Mouse (Mus musculus): Measurements from ENCODE around the gene Erich3. TPM values are rescaled to one million over a fixed set of nuclear protein-coding genes. Genes with fewer than 3 reads are reported as not detected.

The Erich3 gene
- polyA plus RNA-seq, 1 experiment from 2014 or later = 1.7 TPM

DNA sequence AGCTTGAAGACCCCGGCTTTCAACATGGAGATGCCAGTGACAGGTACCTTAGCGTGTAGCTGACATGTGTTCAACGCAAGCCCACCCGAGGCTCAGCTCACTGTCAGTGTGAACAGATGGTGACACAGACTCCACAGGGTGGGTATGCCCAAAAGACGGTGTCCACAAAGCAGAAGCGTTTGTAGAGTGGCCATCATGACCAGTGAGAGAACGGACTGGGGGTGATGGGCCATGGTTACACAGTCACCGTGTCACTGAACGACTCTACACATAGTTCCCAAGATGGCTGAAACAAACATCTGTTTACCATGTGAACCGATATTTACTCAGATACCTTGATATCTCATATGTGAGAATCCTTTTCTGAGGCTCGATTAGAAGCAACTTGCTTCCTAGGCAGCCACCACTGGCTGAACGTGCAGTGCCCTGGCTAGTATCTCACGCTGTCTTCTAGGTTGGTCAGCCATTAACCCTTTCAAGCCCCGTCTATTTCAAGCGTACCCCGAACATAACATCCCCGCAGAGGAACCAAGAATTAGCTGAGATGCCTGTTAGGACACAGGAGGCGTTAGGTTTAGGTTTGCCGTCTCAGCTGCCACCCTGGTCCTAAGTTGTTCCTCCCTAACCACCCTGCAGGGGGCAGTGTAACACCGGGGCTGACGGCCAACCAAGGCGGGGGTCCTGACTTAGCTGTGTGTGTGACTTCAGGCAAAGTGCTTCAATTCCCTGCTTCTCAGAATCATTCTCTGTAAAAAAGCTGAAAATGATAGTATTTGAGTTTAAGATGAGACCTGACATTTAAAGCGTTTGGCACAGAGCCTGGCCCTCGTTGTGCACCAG, 10.9 kb upstream of the Erich3 start:
- H3K27me3 ChIP-seq = no peaks in the 10 kb centered on the region
- ATAC-seq (ENCODE audit: low FRiP score, low read depth) = peak; percentile 69
- H3K4me3 ChIP-seq = no peak overlapping the region
- H3K9ac ChIP-seq (replicated peaks) = no peak overlapping the region
- H3K4me1 ChIP-seq = peaks cover 7% of the 10 kb centered on the region; the same call in 1 of the 2 replicates
- H3K9me3 ChIP-seq = no peaks in the 10 kb centered on the region
- 46% methylated on average over 24 of the region's 24 CpGs for WGBS
- H3K27ac ChIP-seq (replicated peaks) = no peak overlapping the region
- H3K4me2 ChIP-seq (replicated peaks) = no peak overlapping the region
- H3K36me3 ChIP-seq = no peaks in the 10 kb centered on the region

DNA sequence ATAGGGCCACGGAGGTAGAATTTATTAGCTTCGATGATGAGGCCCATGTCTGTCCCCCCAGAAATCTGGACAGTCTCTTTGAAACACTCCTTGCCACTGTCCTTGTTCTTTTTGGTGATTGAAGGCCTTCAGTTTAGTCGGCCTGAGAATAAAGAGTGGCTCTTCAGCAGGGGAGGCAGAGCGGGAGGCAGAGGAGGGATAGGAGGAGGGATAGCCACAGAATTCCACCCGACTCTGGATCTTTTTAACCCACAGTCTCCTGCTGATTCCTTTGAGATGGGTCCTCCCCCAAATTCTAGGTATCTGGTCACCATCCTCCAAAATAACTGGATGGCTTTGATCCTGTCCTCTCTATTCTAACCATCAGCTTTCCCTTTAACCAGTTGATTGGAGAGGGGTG, 10.2 kb upstream of the Erich3 start:
- no peaks in the 10 kb centered on the region for H3K9me3 ChIP-seq
- 0 out of 2 replicates have a peak, but pooled peaks have one; percentile 4 for ATAC-seq (ENCODE audit: low FRiP score, low read depth)
- 53% methylated on average over 5 of the region's 5 CpGs for WGBS
- H3K27ac ChIP-seq (replicated peaks) = no peak overlapping the region
- H3K4me1 ChIP-seq = peaks cover 7% of the 10 kb centered on the region; the same call in 1 of the 2 replicates
- H3K27me3 ChIP-seq = no peaks in the 10 kb centered on the region
- no peak overlapping the region for H3K4me3 ChIP-seq
- H3K36me3 ChIP-seq = no peaks in the 10 kb centered on the region
- no peak overlapping the region for H3K9ac ChIP-seq (replicated peaks)
- no peak overlapping the region for H3K4me2 ChIP-seq (replicated peaks)

DNA sequence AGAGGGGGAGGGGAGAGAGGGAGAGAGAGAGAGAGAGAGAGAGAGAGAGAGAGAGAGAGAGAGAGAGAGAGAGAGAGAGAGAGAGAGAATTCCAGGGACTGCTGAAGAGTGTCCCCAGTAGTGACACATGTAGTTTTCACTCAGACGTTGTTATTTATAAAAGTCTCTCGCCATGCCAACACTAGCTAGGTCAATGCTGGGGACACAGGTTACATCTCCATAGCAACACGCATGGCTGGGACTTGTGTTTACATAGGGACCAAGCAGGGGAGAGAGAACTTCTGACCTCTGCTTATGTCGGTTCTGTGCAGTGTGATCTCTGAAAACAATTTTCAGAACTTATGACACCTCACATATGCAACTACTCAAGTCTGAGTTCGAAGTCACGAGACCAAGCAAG, 9.4 kb upstream of the Erich3 start:
- Histone ChIP-seq H3K4me2 (replicated peaks) (no peak overlapping the region), H3K36me3 (no peaks in the 10 kb centered on the region), H3K9ac (replicated peaks) (no peak overlapping the region), H3K4me3 (no peak overlapping the region), H3K27ac (replicated peaks) (no peak overlapping the region), H3K9me3 (no peaks in the 10 kb centered on the region), H3K4me1 (peaks cover 7% of the 10 kb centered on the region; the same call in 1 of the 2 replicates), H3K27me3 (no peaks in the 10 kb centered on the region)
- ATAC-seq (ENCODE audit: low FRiP score, low read depth) = no peak
- 70% methylated on average over 6 of the region's 6 CpGs for WGBS

- no peak overlapping the region for H3K27ac ChIP-seq (replicated peaks)
- H3K36me3 ChIP-seq = no peaks in the 10 kb centered on the region
- no peak overlapping the region for H3K4me2 ChIP-seq (replicated peaks)
- no peak overlapping the region for H3K4me3 ChIP-seq
- no peak overlapping the region for H3K9ac ChIP-seq (replicated peaks)
- H3K9me3 ChIP-seq = no peaks in the 10 kb centered on the region
- no peak for ATAC-seq (ENCODE audit: low FRiP score, low read depth)
- WGBS = 77% methylated on average over 12 of the region's 12 CpGs
- H3K27me3 ChIP-seq = no peaks in the 10 kb centered on the region
- H3K4me1 ChIP-seq = peaks cover 5% of the 10 kb centered on the region; the same call in 1 of the 2 replicates
Observed at GRCm38 (mm10) chr3:154654901-154655300, 8.8 kb upstream of the Erich3 start.

- no peak overlapping the region for H3K4me3 ChIP-seq
- no peak overlapping the region for H3K4me2 ChIP-seq (replicated peaks)
- no peak overlapping the region for H3K27ac ChIP-seq (replicated peaks)
- H3K27me3 ChIP-seq = no peaks in the 10 kb centered on the region
- no peaks in the 10 kb centered on the region for H3K9me3 ChIP-seq
- 91% methylated on average over 5 of the region's 5 CpGs for WGBS
- no peak for ATAC-seq (ENCODE audit: low FRiP score, low read depth)
- no peak overlapping the region for H3K9ac ChIP-seq (replicated peaks)
- no peaks in the 10 kb centered on the region for H3K36me3 ChIP-seq
- H3K4me1 ChIP-seq = 0 out of 2 replicates have a peak, but pooled peaks cover 3% of the 10 kb centered on the region
Observed at GRCm38 (mm10) chr3:154655711-154656110, 7.9 kb upstream of the Erich3 start.

DNA sequence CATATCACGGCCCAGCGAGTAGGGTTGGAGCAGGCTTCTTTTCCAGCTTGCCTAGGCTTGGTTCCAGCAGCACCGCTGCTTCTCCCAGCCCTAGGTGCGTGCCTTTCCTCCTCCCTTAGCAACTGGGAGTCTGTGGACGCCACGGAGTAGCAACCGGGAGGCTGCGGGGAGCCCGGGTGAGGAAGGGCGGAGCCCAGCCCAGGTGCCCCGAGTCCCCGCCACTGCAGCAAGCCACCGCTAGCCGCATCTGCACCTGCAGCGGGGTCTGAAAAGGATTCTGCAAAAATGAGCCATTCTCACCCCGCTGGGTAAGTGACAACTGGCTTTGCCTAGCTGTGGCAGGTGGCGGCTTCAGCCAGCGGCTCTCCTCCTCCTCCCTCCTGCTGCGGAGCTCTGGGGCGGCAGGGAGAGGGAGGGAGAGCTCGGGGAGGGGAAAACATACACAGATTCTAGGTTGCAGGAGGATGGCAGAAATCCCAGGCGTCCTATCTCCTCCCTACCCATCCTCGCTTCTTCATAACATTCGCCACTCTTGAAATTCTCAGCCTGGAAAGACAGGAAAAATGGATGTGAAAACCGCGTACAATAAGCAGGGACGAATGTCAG, 420 bp downstream of the Erich3 start:
- Histone ChIP-seq H3K4me2 (replicated peaks) (peak overlapping the region; percentile 74), H3K4me3 (peak overlapping the region; percentile 46), H3K4me1 (peaks cover 18% of the 10 kb centered on the region), H3K27ac (replicated peaks) (peak overlapping the region; percentile 69), H3K9me3 (no peaks in the 10 kb centered on the region), H3K9ac (replicated peaks) (peak overlapping the region; percentile 56), H3K36me3 (no peaks in the 10 kb centered on the region), H3K27me3 (peaks cover 23% of the 10 kb centered on the region)
- peak; percentile 90 for ATAC-seq (ENCODE audit: low FRiP score, low read depth)
- 3% methylated on average over 24 of the region's 27 CpGs for WGBS

DNA sequence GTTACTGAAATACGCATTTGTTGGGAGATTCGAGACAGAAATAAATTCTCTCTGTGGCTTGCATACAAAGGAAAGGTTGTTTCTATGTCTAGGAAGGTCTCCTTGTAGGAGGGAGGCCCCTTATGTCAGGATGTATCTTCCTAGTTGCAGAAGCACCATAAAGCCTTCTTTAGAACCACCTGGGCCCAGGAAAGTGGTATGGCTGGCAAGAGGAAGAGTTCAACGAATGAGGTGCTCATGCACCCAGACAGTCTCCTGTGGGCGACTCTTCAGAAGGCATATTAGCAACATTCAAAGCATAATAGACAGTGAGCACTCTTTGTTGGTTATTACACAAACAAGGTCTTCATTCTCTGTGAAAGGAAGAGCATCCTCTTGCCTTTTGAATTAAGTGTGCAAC, 977 bp downstream of the Erich3 start:
- Histone ChIP-seq H3K27ac (replicated peaks) (peak overlapping the region; percentile 69; the same call in 1 of the 2 replicates), H3K9ac (replicated peaks) (peak overlapping the region; percentile 56; the same call in 1 of the 2 replicates)
- 41% methylated on average over 4 of the region's 4 CpGs for WGBS

DNA sequence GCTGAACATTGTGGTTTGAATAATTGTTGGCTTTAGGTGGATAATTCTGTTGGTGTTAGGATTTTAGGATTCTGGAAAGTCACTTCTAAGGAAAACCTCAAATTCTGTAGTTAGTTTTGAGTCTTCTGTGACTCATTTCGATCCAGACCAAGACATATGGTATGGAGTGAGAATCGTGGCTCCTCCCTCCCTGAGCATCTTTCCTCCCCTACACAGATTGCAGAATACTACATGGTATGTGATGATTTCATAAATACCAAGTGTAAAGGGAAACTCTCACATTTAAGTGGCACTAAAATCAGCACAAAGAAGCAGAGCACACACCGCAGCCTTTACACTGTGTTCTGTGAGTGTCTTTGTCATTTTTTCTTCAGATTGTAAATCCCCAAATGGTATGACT, 4.8 kb downstream of the Erich3 start:
- 93% methylated on average over 3 of the region's 3 CpGs for WGBS
- H3K9ac ChIP-seq (replicated peaks) = no peak overlapping the region
- no peak overlapping the region for H3K4me2 ChIP-seq (replicated peaks)
- no peaks in the 10 kb centered on the region for H3K36me3 ChIP-seq
- no peak for ATAC-seq (ENCODE audit: low FRiP score, low read depth)
- H3K4me1 ChIP-seq = peaks cover 17% of the 10 kb centered on the region
- peaks cover 12% of the 10 kb centered on the region; the same call in 1 of the 2 replicates for H3K27me3 ChIP-seq
- no peak overlapping the region for H3K27ac ChIP-seq (replicated peaks)
- H3K9me3 ChIP-seq = no peaks in the 10 kb centered on the region
- no peak overlapping the region for H3K4me3 ChIP-seq

More for the DNA sequence above, 977 bp downstream of the Erich3 start:
- no peak for ATAC-seq (ENCODE audit: low FRiP score, low read depth)
- H3K27me3 ChIP-seq = peaks cover 23% of the 10 kb centered on the region
- no peaks in the 10 kb centered on the region for H3K9me3 ChIP-seq
- peak overlapping the region; percentile 46 for H3K4me3 ChIP-seq
- H3K4me2 ChIP-seq (replicated peaks) = peak overlapping the region; percentile 74
- H3K4me1 ChIP-seq = peaks cover 18% of the 10 kb centered on the region
- H3K36me3 ChIP-seq = no peaks in the 10 kb centered on the region

DNA sequence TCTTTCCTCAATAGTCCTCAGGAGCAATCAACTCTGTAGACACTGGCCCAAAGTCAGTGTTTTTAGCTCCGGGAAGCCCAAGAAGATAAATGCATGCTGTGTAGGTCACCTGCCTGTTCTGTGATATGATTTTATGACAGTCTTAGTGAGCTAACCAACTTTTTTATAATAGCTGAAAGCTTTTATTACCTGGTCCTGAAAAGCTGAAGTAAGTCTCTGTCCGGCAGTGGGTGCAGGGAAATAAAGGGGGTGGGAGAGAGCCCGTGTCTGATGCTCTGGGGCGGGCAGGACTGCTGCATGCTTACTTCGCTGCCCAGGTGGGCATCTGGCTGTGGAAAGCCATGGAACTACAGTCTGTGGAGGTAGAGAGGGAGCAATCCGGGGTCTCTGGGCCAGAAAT, 6.9 kb downstream of the Erich3 start:
- Histone ChIP-seq H3K27me3 (no peaks in the 10 kb centered on the region), H3K4me1 (peaks cover 5% of the 10 kb centered on the region; the same call in 1 of the 2 replicates), H3K9me3 (no peaks in the 10 kb centered on the region), H3K4me2 (replicated peaks) (no peak overlapping the region), H3K27ac (replicated peaks) (no peak overlapping the region), H3K4me3 (no peak overlapping the region), H3K9ac (replicated peaks) (no peak overlapping the region), H3K36me3 (no peaks in the 10 kb centered on the region)
- no peak for ATAC-seq (ENCODE audit: low FRiP score, low read depth)
- 90% methylated on average over 6 of the region's 6 CpGs for WGBS

GRCm38 (mm10) chr3:154671013-154671412, 7.4 kb downstream of the Erich3 start:
- no peak; the same call in 1 of the 2 replicates for ATAC-seq (ENCODE audit: low FRiP score, low read depth)
- H3K27ac ChIP-seq (replicated peaks) = no peak overlapping the region
- WGBS = 72% methylated on average over 5 of the region's 5 CpGs

GRCm38 (mm10) chr3:154673326-154673725, 9.7 kb downstream of the Erich3 start:
- Histone ChIP-seq H3K27ac (replicated peaks) (no peak overlapping the region), H3K9ac (replicated peaks) (no peak overlapping the region), H3K4me1 (peaks cover 5% of the 10 kb centered on the region; the same call in 1 of the 2 replicates), H3K27me3 (no peaks in the 10 kb centered on the region), H3K36me3 (no peaks in the 10 kb centered on the region), H3K4me2 (replicated peaks) (no peak overlapping the region), H3K4me3 (no peak overlapping the region), H3K9me3 (no peaks in the 10 kb centered on the region)
- 54% methylated on average over 8 of the region's 8 CpGs for WGBS
- ATAC-seq (ENCODE audit: low FRiP score, low read depth) = peak; percentile 53; the same call in 1 of the 2 replicates

More at GRCm38 (mm10) chr3:154671013-154671412, 7.4 kb downstream of the Erich3 start:
- Histone ChIP-seq H3K4me3 (no peak overlapping the region), H3K27me3 (no peaks in the 10 kb centered on the region), H3K4me1 (peaks cover 5% of the 10 kb centered on the region; the same call in 1 of the 2 replicates), H3K9me3 (no peaks in the 10 kb centered on the region), H3K9ac (replicated peaks) (no peak overlapping the region), H3K4me2 (replicated peaks) (no peak overlapping the region), H3K36me3 (no peaks in the 10 kb centered on the region)

GRCm38 (mm10) chr3:154682570-154682969, 18.9 kb downstream of the Erich3 start:
- H3K9me3 ChIP-seq = no peaks in the 10 kb centered on the region
- no peak overlapping the region for H3K4me2 ChIP-seq (replicated peaks)
- no peak overlapping the region for H3K9ac ChIP-seq (replicated peaks)
- no peaks in the 10 kb centered on the region for H3K27me3 ChIP-seq
- no peak overlapping the region for H3K4me3 ChIP-seq
- ATAC-seq (ENCODE audit: low FRiP score, low read depth) = no peak
- H3K27ac ChIP-seq (replicated peaks) = no peak overlapping the region
- WGBS = 77% methylated on average over 2 of the region's 2 CpGs
- no peaks in the 10 kb centered on the region for H3K4me1 ChIP-seq
- H3K36me3 ChIP-seq = no peaks in the 10 kb centered on the region

All from midbrain, embryonic 12.5 days (tissue).